Comparison of ENCODE assay signal across 8 mouse cellular contexts in the genomic region with DNA sequence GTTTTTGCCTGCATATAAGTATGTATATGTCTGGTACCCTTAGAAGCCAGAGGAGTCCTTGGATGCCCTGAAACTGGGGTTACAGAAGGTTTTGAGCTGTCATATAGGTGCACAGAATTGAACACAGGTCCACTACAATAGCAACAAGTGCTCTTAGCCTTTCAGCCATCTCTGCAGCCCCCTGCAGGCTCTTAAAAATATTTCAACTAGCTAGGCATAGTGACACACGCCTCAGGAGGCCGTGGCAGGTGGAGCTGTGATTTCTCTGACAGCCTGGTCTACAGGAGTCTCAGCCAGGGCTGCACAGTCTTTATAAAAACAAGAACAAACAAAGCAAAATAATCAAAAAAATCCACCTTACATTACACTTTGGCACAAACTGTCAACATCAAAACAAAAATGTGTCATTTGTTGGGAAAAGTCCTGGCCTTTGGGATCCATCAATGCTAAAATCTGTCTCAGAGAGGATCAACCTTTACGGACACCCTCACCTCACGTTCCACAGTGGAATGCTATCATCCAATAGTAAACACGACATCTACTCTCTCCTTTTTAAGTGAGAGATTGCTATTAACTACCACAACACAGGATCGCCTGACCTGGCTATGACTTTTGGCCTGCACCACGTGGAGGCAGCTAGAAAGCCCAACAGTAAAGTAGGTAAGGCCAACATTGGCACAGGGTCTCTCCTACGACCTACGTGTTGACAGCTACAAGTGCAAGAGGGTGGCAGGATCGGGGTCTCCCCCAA. TPM values are rescaled to one million over a fixed set of nuclear protein-coding genes. Genes with fewer than 3 reads are reported as not detected.
DNase-seq lines count a peak whose midpoint lies in the region; ATAC-seq lines count a peak whose summit lies in the region.

No protein-coding gene starts in this region.

- no peaks in the 10 kb centered on the region for H3K27me3 ChIP-seq in neural tube, embryonic 11.5 days (ENCODE audit: control insufficient read depth, insufficient read depth, low read length)
- H3K27me3 ChIP-seq in hindbrain, embryonic 12.5 days = no peaks in the 10 kb centered on the region
- no peaks in the 10 kb centered on the region for H3K27me3 ChIP-seq in liver, embryonic 13.5 days
- H3K27me3 ChIP-seq in neural tube, embryonic 15.5 days (replicated peaks) = no peaks in the 10 kb centered on the region

- H3K36me3 ChIP-seq in neural tube, embryonic 11.5 days (ENCODE audit: control insufficient read depth, insufficient read depth, low read length) = peaks cover 8% of the 10 kb centered on the region; the same call in 1 of the 2 replicates
- H3K36me3 ChIP-seq in hindbrain, embryonic 12.5 days = peaks cover 21% of the 10 kb centered on the region
- H3K36me3 ChIP-seq in liver, embryonic 13.5 days = peaks cover 34% of the 10 kb centered on the region
- peaks cover 17% of the 10 kb centered on the region for H3K36me3 ChIP-seq in neural tube, embryonic 15.5 days

- no peak for ATAC-seq in neural tube, embryonic 11.5 days (ENCODE audit: insufficient read depth, low FRiP score, low TSS enrichment)
- ATAC-seq in hindbrain, embryonic 12.5 days (ENCODE audit: low FRiP score) = no peak
- 0 out of 2 replicates have a peak, but pooled peaks have one; percentile 1 for ATAC-seq in liver, embryonic 13.5 days (ENCODE audit: low read depth)
- peak; percentile 20 for ATAC-seq in neural tube, embryonic 15.5 days (ENCODE audit: low FRiP score)

- DNase-seq in neural tube, embryonic 11.5 days (ENCODE audit: low spot score) = no peak
- DNase-seq in neural tube, embryonic 10.5 days (ENCODE audit: extremely low spot score, low spot score) = no peak
- peak; percentile 37 for DNase-seq in liver, embryonic 13.5 days
- no peak for DNase-seq in right cerebral cortex, adult 2 months (ENCODE audit: low spot score in 2 of 2)
- DNase-seq in adrenal gland, adult 8-10 months = no peak

- H3K4me2 ChIP-seq in neural tube, embryonic 11.5 days (ENCODE audit: low read depth) = peak overlapping the region; percentile 99
- H3K4me2 ChIP-seq in hindbrain, embryonic 12.5 days (replicated peaks) = peak overlapping the region; percentile 96
- peak overlapping the region; percentile 97 for H3K4me2 ChIP-seq in liver, embryonic 13.5 days
- H3K4me2 ChIP-seq in neural tube, embryonic 15.5 days = peak overlapping the region; percentile 99

- peaks cover 14% of the 10 kb centered on the region for H3K4me1 ChIP-seq in neural tube, embryonic 11.5 days (ENCODE audit: control insufficient read depth, insufficient read depth, low read length)
- H3K4me1 ChIP-seq in brown adipose tissue, adult 24 weeks (ENCODE audit: control insufficient read depth, insufficient read depth, insufficient read length, low read length) = peaks cover 8% of the 10 kb centered on the region; the same call in 1 of the 2 replicates
- peaks cover 29% of the 10 kb centered on the region for H3K4me1 ChIP-seq in hindbrain, embryonic 12.5 days
- H3K4me1 ChIP-seq in liver, embryonic 13.5 days (replicated peaks) = peaks cover 40% of the 10 kb centered on the region
- peaks cover 31% of the 10 kb centered on the region for H3K4me1 ChIP-seq in neural tube, embryonic 15.5 days

- peak overlapping the region; percentile 44 for H3K9ac ChIP-seq in neural tube, embryonic 11.5 days (ENCODE audit: low read length)
- H3K9ac ChIP-seq in hindbrain, embryonic 12.5 days = peak overlapping the region; percentile 81
- H3K9ac ChIP-seq in liver, embryonic 13.5 days = peak overlapping the region; percentile 85
- peak overlapping the region; percentile 78 for H3K9ac ChIP-seq in neural tube, embryonic 15.5 days (replicated peaks)

- WGBS in neural tube, embryonic 11.5 days = 6% methylated on average over 10 of the region's 10 CpGs
- 3% methylated on average over 10 of the region's 10 CpGs for WGBS in hindbrain, embryonic 12.5 days
- WGBS in liver, embryonic 13.5 days (ENCODE audit: insufficient replicate concordance) = 2% methylated on average over 10 of the region's 10 CpGs
- WGBS in neural tube, embryonic 15.5 days = 4% methylated on average over 10 of the region's 10 CpGs

- no peak overlapping the region for H3K27ac ChIP-seq in neural tube, embryonic 11.5 days (ENCODE audit: low read depth, low read length)
- peak overlapping the region; percentile 82 for H3K27ac ChIP-seq in brown adipose tissue, adult 24 weeks (replicated peaks; ENCODE audit: low read depth, low read length)
- H3K27ac ChIP-seq in hindbrain, embryonic 12.5 days = no peak overlapping the region; the same call in 1 of the 2 replicates
- H3K27ac ChIP-seq in liver, embryonic 13.5 days = peak overlapping the region; percentile 71
- H3K27ac ChIP-seq in neural tube, embryonic 15.5 days (replicated peaks) = no peak overlapping the region

- peak overlapping the region; percentile 80 for H3K4me3 ChIP-seq in neural tube, embryonic 11.5 days (ENCODE audit: low read depth, low read length)
- peak overlapping the region; percentile 71 for H3K4me3 ChIP-seq in brown adipose tissue, adult 24 weeks (ENCODE audit: insufficient read depth, low read depth, low read length)
- peak overlapping the region; percentile 76 for H3K4me3 ChIP-seq in hindbrain, embryonic 12.5 days
- peak overlapping the region; percentile 82 for H3K4me3 ChIP-seq in liver, embryonic 13.5 days (replicated peaks)
- peak overlapping the region; percentile 82 for H3K4me3 ChIP-seq in neural tube, embryonic 15.5 days (replicated peaks)

- H3K9me3 ChIP-seq in neural tube, embryonic 11.5 days (ENCODE audit: control insufficient read depth, low read length) = no peaks in the 10 kb centered on the region
- no peaks in the 10 kb centered on the region for H3K9me3 ChIP-seq in hindbrain, embryonic 12.5 days (replicated peaks)
- H3K9me3 ChIP-seq in liver, embryonic 13.5 days (replicated peaks) = no peaks in the 10 kb centered on the region
- H3K9me3 ChIP-seq in neural tube, embryonic 15.5 days (replicated peaks) = no peaks in the 10 kb centered on the region

RNA-seq across cellular contexts. Expression of a gene that starts 0.9 kb away (rescaled TPM):
- 92.4 and 101 TPM in 2 replicates for polyA plus RNA-seq in neural tube, embryonic 11.5 days (2014; fragmentation: Nextera tagmentation; extraction: Ambion mirVana)
- 57.0 and 74.0 TPM in 2 replicates for polyA plus RNA-seq in brown adipose tissue, adult 24 weeks (2012; ENCODE audit: insufficient read depth, insufficient read length, missing spikeins)
- polyA plus RNA-seq in hindbrain, embryonic 12.5 days (2016; fragmentation: Nextera tagmentation; extraction: Ambion mirVana) = 81.8 and 84.7 TPM in 2 replicates
- 73.2 and 75.6 TPM in 2 replicates for polyA plus RNA-seq in liver, embryonic 13.5 days (2015; fragmentation: Nextera tagmentation; extraction: Ambion mirVana)
- polyA plus RNA-seq in neural tube, embryonic 15.5 days (2015; fragmentation: Nextera tagmentation; extraction: Ambion mirVana) = 90.0 and 96.6 TPM in 2 replicates
- 10 to 100 TPM; 69.5 to 90.1 (median 77.6) TPM for total RNA-seq in adrenal gland, adult 8-10 months (2022)

RNA-seq across cellular contexts. Expression of a gene that starts 14.5 kb away (rescaled TPM):
- polyA plus RNA-seq in neural tube, embryonic 11.5 days (2014; fragmentation: Nextera tagmentation; extraction: Ambion mirVana) = 11.7 and 13.1 TPM in 2 replicates
- 2.3 and 3.9 TPM in 2 replicates for polyA plus RNA-seq in brown adipose tissue, adult 24 weeks (2012; ENCODE audit: insufficient read depth, insufficient read length, missing spikeins)
- 12.2 and 12.9 TPM in 2 replicates for polyA plus RNA-seq in hindbrain, embryonic 12.5 days (2016; fragmentation: Nextera tagmentation; extraction: Ambion mirVana)
- polyA plus RNA-seq in liver, embryonic 13.5 days (2015; fragmentation: Nextera tagmentation; extraction: Ambion mirVana) = 0.43 and 0.45 TPM in 2 replicates
- 30.0 and 31.9 TPM in 2 replicates for polyA plus RNA-seq in neural tube, embryonic 15.5 days (2015; fragmentation: Nextera tagmentation; extraction: Ambion mirVana)
- total RNA-seq in adrenal gland, adult 8-10 months (2022) = 1 to 10 TPM; 3.2 to 6.9 (median 4.7) TPM

RNA-seq across cellular contexts. Expression of a gene that starts 25.4 kb away (rescaled TPM):
- polyA plus RNA-seq in neural tube, embryonic 11.5 days (2014; fragmentation: Nextera tagmentation; extraction: Ambion mirVana) = 0.64 and 1.3 TPM in 2 replicates
- 0.46 TPM in 1 of 2 replicates, not detected in the other for polyA plus RNA-seq in brown adipose tissue, adult 24 weeks (2012; ENCODE audit: insufficient read depth, insufficient read length, missing spikeins)
- polyA plus RNA-seq in hindbrain, embryonic 12.5 days (2016; fragmentation: Nextera tagmentation; extraction: Ambion mirVana) = 5.3 and 5.5 TPM in 2 replicates
- 0.07 and 0.18 TPM in 2 replicates for polyA plus RNA-seq in liver, embryonic 13.5 days (2015; fragmentation: Nextera tagmentation; extraction: Ambion mirVana)
- 23.7 and 28.3 TPM in 2 replicates for polyA plus RNA-seq in neural tube, embryonic 15.5 days (2015; fragmentation: Nextera tagmentation; extraction: Ambion mirVana)
- 1 to 10 TPM in 3 of 4 experiments, under 1 TPM in 1; 0.90 to 1.2 (median 1.1) TPM for total RNA-seq in adrenal gland, adult 8-10 months (2022)

RNA-seq across cellular contexts. Expression of a gene that starts 25.6 kb away (rescaled TPM):
- polyA plus RNA-seq in neural tube, embryonic 11.5 days (2014; fragmentation: Nextera tagmentation; extraction: Ambion mirVana) = 0.33 and 0.49 TPM in 2 replicates
- 0.42 and 0.67 TPM in 2 replicates for polyA plus RNA-seq in brown adipose tissue, adult 24 weeks (2012; ENCODE audit: insufficient read depth, insufficient read length, missing spikeins)
- 0.58 and 0.86 TPM in 2 replicates for polyA plus RNA-seq in hindbrain, embryonic 12.5 days (2016; fragmentation: Nextera tagmentation; extraction: Ambion mirVana)
- 0.08 and 0.14 TPM in 2 replicates for polyA plus RNA-seq in liver, embryonic 13.5 days (2015; fragmentation: Nextera tagmentation; extraction: Ambion mirVana)
- 0.78 and 1.2 TPM in 2 replicates for polyA plus RNA-seq in neural tube, embryonic 15.5 days (2015; fragmentation: Nextera tagmentation; extraction: Ambion mirVana)
- total RNA-seq in adrenal gland, adult 8-10 months (2022) = 1 to 10 TPM in 1 of 4 experiments, under 1 TPM in 3; 0.17 to 1.0 (median 0.62) TPM

RNA-seq across cellular contexts. Expression of a gene that starts 30.2 kb away (rescaled TPM):
- not detected in 2 replicates for polyA plus RNA-seq in neural tube, embryonic 11.5 days (2014; fragmentation: Nextera tagmentation; extraction: Ambion mirVana)
- not detected in 2 replicates for polyA plus RNA-seq in brown adipose tissue, adult 24 weeks (2012; ENCODE audit: insufficient read depth, insufficient read length, missing spikeins)
- polyA plus RNA-seq in hindbrain, embryonic 12.5 days (2016; fragmentation: Nextera tagmentation; extraction: Ambion mirVana) = not detected in 2 replicates
- polyA plus RNA-seq in liver, embryonic 13.5 days (2015; fragmentation: Nextera tagmentation; extraction: Ambion mirVana) = not detected in 2 replicates
- polyA plus RNA-seq in neural tube, embryonic 15.5 days (2015; fragmentation: Nextera tagmentation; extraction: Ambion mirVana) = 0.27 TPM in 1 of 2 replicates, not detected in the other
- not detected for total RNA-seq in adrenal gland, adult 8-10 months (2022)

Comparison
In these comparisons a context has a peak if more than half of its experiments do, and no peak if none do; other contexts are left out.
1. ATAC-seq: peak in liver, embryonic 13.5 days (single experiment) and neural tube, embryonic 15.5 days (single experiment); none in neural tube, embryonic 11.5 days (single experiment) and hindbrain, embryonic 12.5 days (single experiment).
2. H3K27ac ChIP-seq: peak in brown adipose tissue, adult 24 weeks (single experiment) and liver, embryonic 13.5 days (single experiment); none in neural tube, embryonic 11.5 days (single experiment), hindbrain, embryonic 12.5 days (single experiment) and neural tube, embryonic 15.5 days (single experiment).
3. Peak in every context shown above with its lines, with median percentiles within 50 percentile points of each other: H3K4me2 ChIP-seq, H3K4me3 ChIP-seq and H3K9ac ChIP-seq.